Mouse (Mus musculus): ENCODE measurements around the gene Spc25. TPM values are rescaled to one million over a fixed set of nuclear protein-coding genes. Genes with fewer than 3 reads are reported as not detected.

The Spc25 gene
- total RNA-seq (2021), result 1 to 10 TPM in 1 of 2 experiments, under 1 TPM in 1; 0.86 to 1.4 TPM

DNA sequence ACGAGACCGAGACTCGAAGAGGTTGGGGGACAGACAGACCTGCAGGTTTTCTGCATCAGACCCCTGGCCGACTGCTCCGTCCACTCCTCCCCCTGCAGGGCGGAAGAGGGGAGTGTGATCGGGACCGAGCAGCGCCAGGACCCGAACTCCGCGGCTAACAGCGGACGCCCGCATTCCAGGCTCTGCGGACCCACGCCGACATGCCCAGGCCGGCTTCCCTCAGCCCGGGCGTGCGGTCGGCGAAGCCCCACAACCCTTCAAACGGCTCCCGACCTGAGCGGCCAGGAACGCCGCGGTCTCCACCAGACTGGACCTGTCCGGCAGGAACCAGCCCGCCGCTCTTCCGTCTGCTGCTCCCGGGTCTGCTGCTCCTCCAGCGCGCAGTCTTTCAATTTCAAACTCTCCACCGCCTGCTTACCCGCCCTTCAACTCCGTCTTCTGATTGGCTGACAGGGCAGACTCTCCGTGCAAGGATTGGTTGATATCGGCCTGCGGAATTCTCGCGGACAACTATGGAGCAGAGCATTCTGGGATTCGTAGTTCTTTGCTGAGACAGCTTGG is at the start of gene Spc25:
TSS of gene Spc25 (minus strand) at position 404 of the 561 bp plus-strand sequence.
- peak; percentile 85 to 87 for DNase-seq (ENCODE audit: low spot score in 2 of 2)
- intact Hi-C loops (cut with DNase I), result no loop called here

- intact Hi-C loops (cut with DNase I), result no loop called here
- no peak for DNase-seq (ENCODE audit: low spot score in 2 of 2)
Observed at GRCm38 (mm10) chr2:69248221-69248755, 42.3 kb upstream of the Spc25 start.

- intact Hi-C loops (cut with DNase I), result no loop called here
- DNase-seq (ENCODE audit: low spot score in 2 of 2), result no peak
Observed at GRCm38 (mm10) chr2:69247081-69247480, 41.1 kb upstream of the Spc25 start.

DNA sequence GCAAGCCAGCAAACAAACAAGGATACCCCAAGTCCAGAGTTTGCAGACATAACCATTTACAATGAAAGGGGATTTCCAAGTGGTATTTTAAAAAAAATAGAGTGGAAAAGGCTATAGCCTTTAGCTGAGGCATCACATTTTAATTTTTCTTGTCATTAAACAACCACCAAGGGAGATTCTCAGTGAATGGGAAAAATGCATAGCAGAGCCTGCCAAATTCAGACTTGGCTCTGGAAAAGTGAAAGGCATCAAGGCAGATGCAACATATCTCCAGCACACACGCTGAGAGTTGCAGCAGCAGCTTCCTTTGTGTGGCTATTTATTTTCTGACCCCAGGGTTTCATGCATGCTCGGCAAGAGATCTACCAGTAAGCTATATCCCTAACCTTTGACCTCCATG is 38.9 kb upstream of the Spc25 start:
- intact Hi-C loops (cut with DNase I), result no loop called here
- no peak for DNase-seq (ENCODE audit: low spot score in 2 of 2)

GRCm38 (mm10) chr2:69239315-69239714 is 33.3 kb upstream of the Spc25 start:
- intact Hi-C loops (cut with DNase I), result no loop called here
- no peak for DNase-seq (ENCODE audit: low spot score in 2 of 2)

GRCm38 (mm10) chr2:69234976-69235678 is 29.1 kb upstream of the Spc25 start:
- intact Hi-C loops (cut with DNase I), result no loop called here
- DNase-seq (ENCODE audit: low spot score in 2 of 2), result no peak

- intact Hi-C loops (cut with DNase I), result no loop called here
Observed at GRCm38 (mm10) chr2:69232101-69232500, 26.1 kb upstream of the Spc25 start.

DNA sequence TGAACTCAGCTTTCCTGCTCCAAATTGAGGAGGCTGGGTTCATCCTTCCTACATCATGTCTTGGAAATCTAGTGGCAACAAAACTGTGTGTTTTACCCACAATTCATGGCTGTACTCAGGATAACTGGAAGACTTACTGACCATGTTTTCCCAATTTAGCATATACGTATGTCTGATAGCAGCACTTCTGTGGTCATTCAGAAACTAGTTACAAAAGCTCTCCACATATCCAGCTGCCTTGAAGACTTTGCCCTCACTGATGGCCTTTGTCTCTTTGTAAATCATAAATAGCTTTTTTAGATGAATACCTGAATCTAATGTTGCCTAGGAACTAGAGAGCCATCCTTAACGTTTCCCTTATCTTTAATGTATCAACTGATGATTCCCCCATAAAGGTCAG is 24.1 kb upstream of the Spc25 start:
- intact Hi-C loops (cut with DNase I), result no loop called here

More at GRCm38 (mm10) chr2:69232101-69232500, 26.1 kb upstream of the Spc25 start:
- no peak for DNase-seq (ENCODE audit: low spot score in 2 of 2)

GRCm38 (mm10) chr2:69228635-69229034 is 22.6 kb upstream of the Spc25 start:
- no peak for DNase-seq (ENCODE audit: low spot score in 2 of 2)
- intact Hi-C loops (cut with DNase I), result no loop called here

More for the DNA sequence above, 24.1 kb upstream of the Spc25 start:
- DNase-seq (ENCODE audit: low spot score in 2 of 2), result no peak

DNA sequence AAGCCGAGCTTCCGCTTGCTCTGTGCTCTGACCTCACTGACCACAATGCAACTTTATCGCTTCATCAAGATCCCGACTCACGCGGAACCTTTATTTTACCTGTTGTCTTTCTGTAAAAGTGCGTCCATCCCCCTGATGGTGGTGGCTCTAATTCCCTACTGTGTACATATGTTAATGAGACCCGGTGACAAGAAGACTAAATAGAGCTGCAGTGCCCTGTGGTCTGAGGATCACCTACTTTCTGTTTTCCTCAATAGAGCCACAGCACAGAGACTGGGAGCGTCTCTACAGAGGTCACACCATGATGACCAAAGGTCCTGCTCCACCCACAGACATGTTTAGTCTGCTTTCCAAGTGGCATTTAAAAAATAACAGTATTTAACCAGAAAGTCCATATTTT is 20.9 kb upstream of the Spc25 start:
- DNase-seq (ENCODE audit: low spot score in 2 of 2), result no peak
- intact Hi-C loops (cut with DNase I), result no loop called here

GRCm38 (mm10) chr2:69224724-69225123 is 18.7 kb upstream of the Spc25 start:
- DNase-seq (ENCODE audit: low spot score in 2 of 2), result no peak
- intact Hi-C loops (cut with DNase I), result no loop called here

DNA sequence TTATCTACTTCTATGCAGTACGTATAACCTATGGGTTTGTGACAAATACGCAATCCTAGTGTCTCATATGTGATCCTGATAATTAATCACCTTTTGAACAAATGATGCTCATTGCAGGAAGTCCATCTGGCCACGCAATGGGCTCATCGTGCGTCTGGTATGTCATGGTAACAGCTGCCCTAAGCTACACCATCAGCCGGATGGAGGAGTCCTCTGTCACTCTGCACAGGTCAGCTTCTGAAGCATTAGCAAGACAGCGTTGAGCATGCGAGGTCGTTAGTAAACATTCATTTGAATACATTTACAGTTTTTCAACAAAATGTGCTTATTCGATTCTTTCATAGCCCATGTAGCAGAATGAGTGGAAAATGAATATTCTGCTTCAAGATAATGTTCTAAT is 16.8 kb upstream of the Spc25 start:
- intact Hi-C loops (cut with DNase I), result no loop called here

GRCm38 (mm10) chr2:69221868-69222416 is 15.9 kb upstream of the Spc25 start:
- no peak for DNase-seq (ENCODE audit: low spot score in 2 of 2)
- intact Hi-C loops (cut with DNase I), result no loop called here

More for the DNA sequence above, 16.8 kb upstream of the Spc25 start:
- no peak for DNase-seq (ENCODE audit: low spot score in 2 of 2)

GRCm38 (mm10) chr2:69215242-69215641 is 9.2 kb upstream of the Spc25 start:
- intact Hi-C loops (cut with DNase I), result no loop called here
- no peak for DNase-seq (ENCODE audit: low spot score in 2 of 2)

GRCm38 (mm10) chr2:69212652-69213051 is 6.7 kb upstream of the Spc25 start:
- no peak for DNase-seq (ENCODE audit: low spot score in 2 of 2)
- intact Hi-C loops (cut with DNase I), result no loop called here

DNA sequence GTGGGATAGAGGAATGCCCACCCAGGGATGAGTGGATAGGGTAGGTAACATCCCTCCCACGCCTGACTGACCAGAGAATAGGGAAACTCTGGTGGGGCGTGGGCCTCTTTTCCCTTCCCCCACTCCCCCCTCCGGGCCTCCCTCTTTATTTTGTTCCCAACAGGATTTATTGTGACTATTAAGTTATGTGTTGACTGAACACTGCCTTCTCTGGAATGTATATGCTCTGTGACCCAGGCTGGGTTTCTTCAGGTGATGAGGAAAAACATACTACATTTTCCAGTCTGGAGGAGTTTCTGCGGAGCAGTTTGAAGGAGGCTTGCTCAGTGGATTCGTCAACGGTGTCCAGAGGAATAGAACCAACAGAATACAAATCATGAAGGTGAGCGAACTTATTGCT is 4.8 kb upstream of the Spc25 start, which contains the start of gene G6pc2:
TSS of gene G6pc2 (plus strand) at position 301 of the 400 bp plus-strand sequence.
- intact Hi-C loops (cut with DNase I), result no loop called here
- DNase-seq (ENCODE audit: low spot score in 2 of 2), result no peak

GRCm38 (mm10) chr2:69209684-69210083 is 3.7 kb upstream of the Spc25 start:
- no peak for DNase-seq (ENCODE audit: low spot score in 2 of 2)
- intact Hi-C loops (cut with DNase I), result no loop called here

GRCm38 (mm10) chr2:69206523-69206922 is 529 bp upstream of the Spc25 start:
- intact Hi-C loops (cut with DNase I), result no loop called here
- DNase-seq (ENCODE audit: low spot score in 2 of 2), result no peak

GRCm38 (mm10) chr2:69205185-69205584 is 809 bp downstream of the Spc25 start:
- DNase-seq (ENCODE audit: low spot score in 2 of 2), result no peak
- intact Hi-C loops (cut with DNase I), result no loop called here

DNA sequence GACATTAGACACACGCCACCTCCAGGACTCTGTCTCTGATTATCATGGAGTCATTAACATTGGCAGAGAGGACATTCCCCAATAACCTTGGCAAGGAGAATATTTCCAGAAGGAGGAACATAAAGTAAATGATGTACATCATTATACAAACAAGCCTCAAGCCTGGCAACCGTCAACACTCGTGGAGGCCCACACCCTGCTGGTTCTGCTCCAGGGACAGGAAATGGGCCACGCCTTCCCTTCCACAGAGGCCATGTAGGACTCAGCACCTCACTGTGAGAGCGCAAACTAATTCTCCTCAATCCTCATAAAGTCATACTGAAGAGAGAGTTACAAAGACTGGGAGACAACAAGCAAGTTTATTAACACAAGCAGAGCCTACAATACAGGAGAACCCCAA is 12.4 kb downstream of the Spc25 start:
- no peak for DNase-seq (ENCODE audit: low spot score in 2 of 2)
- intact Hi-C loops (cut with DNase I), result no loop called here

- intact Hi-C loops (cut with DNase I), result no loop called here
- DNase-seq (ENCODE audit: low spot score in 2 of 2), result no peak
Observed at GRCm38 (mm10) chr2:69191059-69191458, 14.9 kb downstream of the Spc25 start.
